Mouse (Mus musculus) E14TG2a.4 (cell line): ENCODE results near the gene Kat2b.
A peak's percentile ranks its signal among the peaks of the same experiment; 100 is the strongest.
"Not testable (repeated sequence)": the region's sequence is repeated elsewhere in the genome, so short reads cannot be mapped to it uniquely, and the experiment has no call there.

Source experiments
- H3K27me3 ChIP-seq: 2 replicates; pipeline ENCODE4 v1.6.1; 2014; ENCODE audit warnings: low read length, control low read depth; ENCODE audit not compliant: insufficient read depth
- H3K36me3 ChIP-seq: 2 replicates; pipeline ENCODE4 v1.6.1; 2014; ENCODE audit warnings: low read length, control low read depth; ENCODE audit not compliant: insufficient read depth
- H3K4me1 ChIP-seq: replicated peaks from 2 replicates; pipeline ENCODE4 v1.6.1; 2014; ENCODE audit warnings: low read depth, low read length, control low read depth
- H3K4me3 ChIP-seq: replicated peaks from 2 replicates; pipeline ENCODE4 v1.5.1; 2014; ENCODE audit warnings: mild to moderate bottlenecking, low read length
- H3K9me3 ChIP-seq: 2 replicates; pipeline ENCODE4 v1.6.1; 2014; ENCODE audit warnings: low read length, control low read depth
- CTCF ChIP-seq: conservative IDR thresholded peaks from 2 replicates; pipeline ENCODE4 v1.5.1; 2014; ENCODE audit warnings: low read length
- NANOG ChIP-seq: IDR thresholded peaks from 2 replicates; pipeline ENCODE4 v1.6.1; 2014; ENCODE audit warnings: borderline replicate concordance, low read length, mixed read lengths
- POU5F1 ChIP-seq: IDR thresholded peaks from 2 replicates; pipeline ENCODE4 v1.6.1; 2014; ENCODE audit warnings: low read length, borderline replicate concordance

Kat2b gene

GRCm38 (mm10) chr17:53643360-53643759, 76.7 kb downstream of the Kat2b start:
- Histone ChIP-seq H3K4me3 (no peak overlapping the region), H3K27me3 (no peaks in the 10 kb centered on the region), H3K36me3 (peaks cover 94% of the 10 kb centered on the region), H3K9me3 (no peaks in the 10 kb centered on the region), H3K4me1 (peaks cover 13% of the 10 kb centered on the region)
- TF ChIP-seq NANOG (no peak), CTCF (no peak), POU5F1 (no peak)

DNA sequence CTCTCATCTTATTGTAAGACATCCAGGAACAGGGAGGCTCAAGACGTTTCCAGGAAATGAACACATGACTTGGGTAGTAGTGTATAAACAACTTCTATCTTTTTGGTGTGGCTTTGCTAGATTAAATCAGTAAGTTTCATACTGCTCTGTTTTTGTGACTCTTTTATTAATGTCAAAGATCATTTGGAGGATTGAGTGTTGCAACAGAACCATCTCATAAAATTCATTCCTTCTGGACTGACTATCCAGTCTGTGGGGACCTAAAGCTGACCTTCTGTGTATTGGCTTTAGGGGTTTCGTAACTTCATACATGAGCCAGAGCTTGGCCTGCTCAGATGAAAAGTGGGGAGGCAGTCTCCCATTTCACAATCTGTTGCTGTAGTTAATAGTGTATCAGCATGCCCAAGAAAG, 83.6 kb downstream of the Kat2b start:
- Histone ChIP-seq H3K9me3 (no peaks in the 10 kb centered on the region), H3K27me3 (no peaks in the 10 kb centered on the region), H3K36me3 (peaks cover 89% of the 10 kb centered on the region), H3K4me3 (no peak overlapping the region), H3K4me1 (no peaks in the 10 kb centered on the region; the same call in 1 of the 2 replicates)
- TF ChIP-seq POU5F1 (no peak), NANOG (no peak), CTCF (no peak)

DNA sequence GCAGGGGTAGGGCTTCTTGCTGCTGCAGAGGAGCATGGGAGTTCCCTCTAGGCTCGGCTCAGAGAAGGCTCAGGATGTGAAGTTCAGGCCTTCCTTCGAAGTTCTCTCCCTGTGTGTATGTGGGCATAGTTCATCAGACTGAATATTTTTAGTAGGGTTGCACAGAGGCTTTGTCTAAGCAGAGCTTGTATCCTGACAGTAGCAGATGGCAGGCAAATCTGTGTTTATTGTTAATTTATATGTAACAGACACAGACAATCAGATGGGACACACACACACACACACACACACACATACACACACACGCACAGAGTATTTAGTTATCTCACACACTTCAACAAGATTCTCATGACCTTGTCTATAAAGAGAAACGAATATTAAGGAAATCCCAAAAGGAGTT, 87.9 kb downstream of the Kat2b start:
- peaks cover 37% of the 10 kb centered on the region for H3K4me1 ChIP-seq
- no peak overlapping the region for H3K4me3 ChIP-seq
- H3K9me3 ChIP-seq = no peaks in the 10 kb centered on the region
- TF ChIP-seq POU5F1 = no peak
- TF ChIP-seq NANOG = no peak
- no peak for TF ChIP-seq CTCF
- H3K27me3 ChIP-seq = no peaks in the 10 kb centered on the region
- peaks cover 91% of the 10 kb centered on the region for H3K36me3 ChIP-seq

DNA sequence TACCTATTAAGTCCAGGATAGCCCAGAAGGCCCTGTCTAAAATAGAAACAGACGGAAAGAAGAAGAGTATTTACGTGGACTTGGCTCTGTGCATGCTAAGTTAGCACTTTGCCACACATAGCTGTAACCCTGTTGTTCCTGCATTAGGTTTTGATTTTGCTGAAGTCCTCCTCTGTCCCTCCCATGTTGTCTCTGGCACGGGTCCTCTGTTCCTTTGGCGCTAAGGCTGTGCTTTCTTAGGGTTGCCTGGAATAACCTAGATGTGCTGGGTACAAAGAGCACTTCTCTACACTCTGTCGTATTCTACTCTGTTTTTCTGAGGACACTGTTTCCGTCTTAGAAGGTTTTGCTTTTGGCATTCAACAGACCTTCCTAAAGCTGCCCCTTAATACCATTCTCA, 88.4 kb downstream of the Kat2b start:
- no peak overlapping the region for H3K4me3 ChIP-seq
- H3K4me1 ChIP-seq = peaks cover 42% of the 10 kb centered on the region
- no peaks in the 10 kb centered on the region for H3K27me3 ChIP-seq
- peaks cover 90% of the 10 kb centered on the region for H3K36me3 ChIP-seq
- H3K9me3 ChIP-seq = no peaks in the 10 kb centered on the region
- TF ChIP-seq POU5F1 (no peak), NANOG (no peak), CTCF (no peak)

DNA sequence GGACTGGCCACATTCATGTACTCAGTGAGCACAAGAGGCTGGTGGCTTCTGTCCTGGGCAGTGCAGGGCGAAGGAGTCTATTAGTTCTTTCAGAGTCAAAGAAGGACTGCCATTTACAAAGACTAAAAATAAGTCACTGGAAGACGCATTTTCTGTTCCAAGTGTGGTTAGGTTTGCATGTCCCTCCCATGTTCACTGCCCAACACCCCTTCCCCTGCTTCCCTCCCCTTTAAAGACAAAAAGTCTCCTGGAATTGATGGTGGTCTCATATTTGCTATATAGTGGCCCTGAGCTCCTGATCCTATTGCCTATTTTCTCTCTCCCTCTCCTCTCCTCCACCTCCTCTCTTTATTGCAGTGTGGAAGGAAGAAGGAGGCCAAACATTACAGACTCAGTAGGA, 89.3 kb downstream of the Kat2b start:
- Histone ChIP-seq H3K36me3 (peaks cover 91% of the 10 kb centered on the region), H3K4me1 (peaks cover 42% of the 10 kb centered on the region), H3K4me3 (no peak overlapping the region), H3K27me3 (no peaks in the 10 kb centered on the region), H3K9me3 (no peaks in the 10 kb centered on the region)
- TF ChIP-seq CTCF (no peak), POU5F1 (no peak), NANOG (no peak)

GRCm38 (mm10) chr17:53656369-53656860, 89.8 kb downstream of the Kat2b start:
- TF ChIP-seq POU5F1 (no peak), CTCF (no peak), NANOG (no peak)
- H3K4me3 ChIP-seq = no peak overlapping the region
- H3K4me1 ChIP-seq = peaks cover 42% of the 10 kb centered on the region
- no peaks in the 10 kb centered on the region for H3K9me3 ChIP-seq
- peaks cover 93% of the 10 kb centered on the region for H3K36me3 ChIP-seq
- no peaks in the 10 kb centered on the region for H3K27me3 ChIP-seq

DNA sequence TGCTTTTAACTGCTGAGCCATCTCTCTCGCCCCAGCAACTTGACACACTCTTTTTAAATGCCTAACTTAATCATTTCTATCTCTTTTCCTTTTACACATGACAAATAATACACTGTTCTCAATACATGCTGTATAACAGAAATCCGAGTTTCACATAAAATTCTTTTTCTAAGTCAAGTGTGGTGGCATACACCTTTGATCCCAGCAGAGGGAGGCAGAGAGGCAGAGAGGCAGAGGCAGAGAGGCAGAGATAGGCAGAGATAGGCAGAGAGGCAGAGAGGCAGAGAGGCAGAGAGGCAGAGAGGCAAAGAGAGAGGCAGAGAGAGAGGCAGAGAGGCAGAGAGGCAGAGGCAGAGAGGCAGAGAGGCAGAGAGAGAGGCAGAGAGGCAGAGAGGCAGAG, 90.7 kb downstream of the Kat2b start:
- Histone ChIP-seq H3K36me3 (peaks cover 91% of the 10 kb centered on the region), H3K4me1 (peaks cover 42% of the 10 kb centered on the region)
- TF ChIP-seq CTCF = peak; percentile 56
- not testable (repeated sequence) for H3K4me3 ChIP-seq, H3K9me3 ChIP-seq, H3K27me3 ChIP-seq

DNA sequence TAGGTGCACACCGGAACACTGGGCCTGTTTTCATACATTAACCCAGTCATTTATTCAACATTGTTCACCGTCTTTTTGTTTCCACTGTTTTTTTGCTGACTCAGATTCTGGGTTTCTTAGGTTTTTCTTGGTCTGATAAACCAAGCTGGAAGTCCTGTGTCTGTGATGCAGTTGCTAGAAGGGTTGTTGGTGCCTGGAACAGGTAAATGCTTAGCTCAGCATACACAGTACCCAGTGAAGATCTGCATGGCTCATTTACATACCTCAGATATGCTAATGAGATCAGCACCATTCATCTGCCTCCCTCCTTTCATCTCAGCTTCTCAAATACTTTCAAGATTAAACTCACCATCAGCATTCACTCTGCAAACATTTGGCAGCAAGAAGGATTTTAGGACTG, 92.0 kb downstream of the Kat2b start:
- peaks cover 91% of the 10 kb centered on the region for H3K36me3 ChIP-seq
- TF ChIP-seq POU5F1 (no peak), CTCF (no peak), NANOG (no peak)
- H3K9me3 ChIP-seq = no peaks in the 10 kb centered on the region
- peaks cover 42% of the 10 kb centered on the region for H3K4me1 ChIP-seq
- H3K4me3 ChIP-seq = no peak overlapping the region
- no peaks in the 10 kb centered on the region for H3K27me3 ChIP-seq

GRCm38 (mm10) chr17:53659230-53659629, 92.6 kb downstream of the Kat2b start:
- H3K36me3 ChIP-seq = peaks cover 91% of the 10 kb centered on the region
- TF ChIP-seq CTCF = no peak
- TF ChIP-seq POU5F1 = no peak
- TF ChIP-seq NANOG = no peak
- H3K4me3 ChIP-seq = no peak overlapping the region

DNA sequence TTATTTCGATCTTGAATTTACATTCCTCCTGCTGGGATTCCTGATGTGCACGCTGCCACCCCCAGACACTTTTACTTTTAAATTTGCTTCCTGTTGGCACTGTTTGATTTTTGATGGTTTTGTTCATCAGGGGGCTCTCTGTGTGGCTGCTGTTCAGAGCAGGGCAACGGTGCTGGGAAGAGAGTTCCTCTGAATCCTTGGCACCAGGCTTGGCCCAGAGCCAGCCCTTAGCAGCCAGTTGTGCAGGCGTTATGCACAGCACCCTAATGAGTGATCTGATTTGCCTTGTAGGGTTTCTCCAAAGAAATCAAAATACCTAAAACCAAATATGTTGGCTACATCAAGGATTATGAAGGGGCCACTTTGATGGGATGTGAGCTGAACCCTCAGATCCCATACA, 93.1 kb downstream of the Kat2b start:
- H3K4me3 ChIP-seq = no peak overlapping the region
- peaks cover 91% of the 10 kb centered on the region for H3K36me3 ChIP-seq
- no peak for TF ChIP-seq POU5F1
- no peak for TF ChIP-seq CTCF
- TF ChIP-seq NANOG = no peak
- H3K27me3 ChIP-seq = no peaks in the 10 kb centered on the region
- peaks cover 42% of the 10 kb centered on the region for H3K4me1 ChIP-seq
- H3K9me3 ChIP-seq = no peaks in the 10 kb centered on the region

More at GRCm38 (mm10) chr17:53659230-53659629, 92.6 kb downstream of the Kat2b start:
- Histone ChIP-seq H3K9me3 (no peaks in the 10 kb centered on the region), H3K27me3 (no peaks in the 10 kb centered on the region), H3K4me1 (peaks cover 42% of the 10 kb centered on the region)
